Mouse (Mus musculus): ENCODE measurements around the gene Usp48.

- TF ChIP-seq CTCF (IDR thresholded peaks at IDR 0.05; ENCODE audit: insufficient read depth, low read length) (no peak), POLR2A (IDR thresholded peaks at IDR 0.05; ENCODE audit: borderline replicate concordance, extremely low read depth, low read depth, low read length) (no peak)
Measured at GRCm38 (mm10) chr4:137633394-137633793, 39.8 kb downstream of the Usp48 start.

All from lung, adult 2 months (tissue).